Mouse (Mus musculus) bone marrow, adult 2 months (tissue): ENCODE data around the gene Dmrt1. TPM values are rescaled to one million over a fixed set of nuclear protein-coding genes. Genes with fewer than 3 reads are reported as not detected.

ENCODE experiments used
- H3K27ac ChIP-seq: fragments of 200-500 bp; 2 replicates; pipeline ENCODE4 v1.5.1; 2012; ENCODE audit warnings: low read depth, mild to moderate bottlenecking, control low read depth, inconsistent platforms, low read length; ENCODE audit not compliant: control insufficient read depth, poor library complexity, insufficient read depth
- H3K4me1 ChIP-seq: fragments of 200-500 bp; 2 replicates; pipeline ENCODE4 v1.6.1; 2011; ENCODE audit warnings: low read length; ENCODE audit not compliant: control insufficient read depth, insufficient read depth
- H3K4me3 ChIP-seq: fragments of 200-500 bp; replicated peaks from 2 replicates; pipeline ENCODE3; 2011; ENCODE audit warnings: mild to moderate bottlenecking, low read depth, low read length, control low read depth; ENCODE audit not compliant: control insufficient read depth
- CTCF ChIP-seq: fragments of 200-500 bp; IDR thresholded peaks from 2 replicates; pipeline ENCODE4 v1.5.1; 2011; ENCODE audit warnings: low read length, control low read depth; ENCODE audit not compliant: control insufficient read depth, insufficient read depth
- POLR2A ChIP-seq: fragments of 200-500 bp; IDR thresholded peaks from 2 replicates; pipeline ENCODE4 v1.6.1; 2011; ENCODE audit warnings: low read depth, mild to moderate bottlenecking, control low read depth, low read length, borderline replicate concordance; ENCODE audit not compliant: control insufficient read depth
- WGBS: fragments of 180-500 bp; shearing (Covaris S2); methylation state at CpG from one replicate; pipeline ENCODE4 v1.1.7; 2018; 5-methylcytosine and 5-hydroxymethylcytosine counted together
- polyA plus RNA-seq: library from polyadenylated mRNA; stranded (reverse); fragments of >200 nt; gene quantifications from 2 replicates; pipeline ENCODE4 v1.2.4, GENCODE M21; 2011; ENCODE audit warnings: low replicate concordance; ENCODE audit not compliant: missing spikeins, insufficient read depth, insufficient read length

Gene Dmrt1
- polyA plus RNA-seq, 1 experiment, result not detected

- 55% methylated on average over 9 of the region's 9 CpGs for WGBS
- no peak overlapping the region for H3K4me3 ChIP-seq
- H3K27ac ChIP-seq, result peak overlapping the region; percentile 40; the same call in 1 of the 2 replicates
- TF ChIP-seq CTCF (no peak), POLR2A (no peak)
- peaks cover 3% of the 10 kb centered on the region; the same call in 1 of the 2 replicates for H3K4me1 ChIP-seq
Observed at GRCm38 (mm10) chr19:25547086-25547643, 41.7 kb downstream of the Dmrt1 start.

- TF ChIP-seq POLR2A (no peak), CTCF (no peak)
- H3K27ac ChIP-seq, result peak overlapping the region; percentile 45; the same call in 1 of the 2 replicates
- H3K4me3 ChIP-seq, result no peak overlapping the region
- WGBS, result 19% methylated on average over 5 of the region's 5 CpGs
- H3K4me1 ChIP-seq, result peaks cover 3% of the 10 kb centered on the region; the same call in 1 of the 2 replicates
Observed at GRCm38 (mm10) chr19:25550346-25550745, 44.9 kb downstream of the Dmrt1 start.

GRCm38 (mm10) chr19:25551053-25551452, 45.6 kb downstream of the Dmrt1 start:
- Histone ChIP-seq H3K27ac (0 out of 2 replicates have a peak overlapping the region, but pooled peaks have one; percentile 30), H3K4me1 (peaks cover 2% of the 10 kb centered on the region; the same call in 1 of the 2 replicates), H3K4me3 (no peak overlapping the region)
- 6% methylated on average over 5 of the region's 5 CpGs for WGBS
- TF ChIP-seq POLR2A (no peak), CTCF (no peak)

GRCm38 (mm10) chr19:25564430-25564829, 59.0 kb downstream of the Dmrt1 start:
- H3K4me1 ChIP-seq, result no peaks in the 10 kb centered on the region
- 68% methylated on average over 12 of the region's 12 CpGs for WGBS
- TF ChIP-seq CTCF (no peak), POLR2A (no peak)
- no peak overlapping the region for H3K4me3 ChIP-seq
- H3K27ac ChIP-seq, result no peak overlapping the region

- H3K27ac ChIP-seq, result no peak overlapping the region
- TF ChIP-seq CTCF, result no peak
- TF ChIP-seq POLR2A, result no peak
- no peaks in the 10 kb centered on the region for H3K4me1 ChIP-seq
- H3K4me3 ChIP-seq, result no peak overlapping the region
- WGBS, result 75% methylated on average over 7 of the region's 7 CpGs
Observed at GRCm38 (mm10) chr19:25569778-25570177, 64.4 kb downstream of the Dmrt1 start.

GRCm38 (mm10) chr19:25574431-25574830, 69.0 kb downstream of the Dmrt1 start:
- Histone ChIP-seq H3K4me1 (no peaks in the 10 kb centered on the region), H3K27ac (no peak overlapping the region), H3K4me3 (no peak overlapping the region)
- no peak for TF ChIP-seq CTCF
- whole genome bisulfite sequencing, result 48% methylated on average over 10 of the region's 10 CpGs

- WGBS, result 23% methylated on average over 17 of the region's 17 CpGs
- no peak overlapping the region for H3K4me3 ChIP-seq
- no peaks in the 10 kb centered on the region for H3K4me1 ChIP-seq
- TF ChIP-seq CTCF (no peak), POLR2A (no peak)
- H3K27ac ChIP-seq, result no peak overlapping the region
Observed at GRCm38 (mm10) chr19:25574981-25575814, 69.8 kb downstream of the Dmrt1 start.

- H3K4me3 ChIP-seq, result no peak overlapping the region
- H3K27ac ChIP-seq, result no peak overlapping the region
- no peaks in the 10 kb centered on the region for H3K4me1 ChIP-seq
- TF ChIP-seq CTCF, result no peak
- no peak for TF ChIP-seq POLR2A
- WGBS, result 91% methylated on average over 2 of the region's 2 CpGs
Observed at GRCm38 (mm10) chr19:25578358-25578757, 72.9 kb downstream of the Dmrt1 start.
